Mouse (Mus musculus) kidney, embryonic 16.5 days (tissue): ENCODE data around the gene Pogk. TPM values are rescaled to one million over a fixed set of nuclear protein-coding genes. Genes with fewer than 3 reads are reported as not detected.
A peak's percentile ranks its signal among the peaks of the same experiment; 100 is the strongest.

ENCODE experiments used
- ATAC-seq: fragments of 200-750 bp; cut with Nextera tagmentation; 2 replicates; pipeline ENCODE4 v1.8.0; 2017; ENCODE audit warnings: moderate TSS enrichment; ENCODE audit not compliant: low FRiP score, low TSS enrichment
- H3K27ac ChIP-seq: fragments of 300-500 bp; sonication (generic); 2 replicates; pipeline ENCODE4 v1.5.1; 2014; ENCODE audit warnings: low read length
- H3K27me3 ChIP-seq: fragments of 300-500 bp; sonication (generic); 2 replicates; pipeline ENCODE4 v1.6.1; 2014; ENCODE audit warnings: low read length, control low read depth, mixed read lengths; ENCODE audit not compliant: insufficient read depth
- H3K36me3 ChIP-seq: fragments of 300-500 bp; sonication (generic); 2 replicates; pipeline ENCODE4 v1.6.1; 2014; ENCODE audit warnings: low read length, control low read depth, mixed read lengths; ENCODE audit not compliant: insufficient read depth
- H3K4me1 ChIP-seq: fragments of 300-500 bp; sonication (generic); 2 replicates; pipeline ENCODE4 v1.6.1; 2014; ENCODE audit warnings: low read length, control low read depth, mixed read lengths; ENCODE audit not compliant: insufficient read depth
- H3K4me2 ChIP-seq: fragments of 300-500 bp; sonication (generic); replicated peaks from 2 replicates; pipeline ENCODE4 v1.6.1; 2014; ENCODE audit warnings: low read depth, low read length
- H3K4me3 ChIP-seq: fragments of 300-500 bp; sonication (generic); 2 replicates; pipeline ENCODE4 v1.5.1; 2014; ENCODE audit warnings: mild to moderate bottlenecking, low read length
- H3K9ac ChIP-seq: fragments of 300-500 bp; sonication (generic); replicated peaks from 2 replicates; pipeline ENCODE4 v1.6.1; 2014; ENCODE audit warnings: low read length
- H3K9me3 ChIP-seq: fragments of 300-500 bp; sonication (generic); 2 replicates; pipeline ENCODE4 v1.6.1; 2016; ENCODE audit warnings: low read length, control low read depth
- WGBS: fragments of 180-500 bp; shearing (Covaris S2); extraction: QIAGEN DNeasy Blood & Tissue Kit; methylation state at CpG from one replicate; pipeline ENCODE4 v1.1.7; 2014; 5-methylcytosine and 5-hydroxymethylcytosine counted together
- polyA plus RNA-seq: library from polyadenylated mRNA; unstranded; fragments of >200 nt; fragmentation: Nextera tagmentation; extraction: Ambion mirVana; gene quantifications from 2 replicates; pipeline ENCODE4 v1.2.1, GENCODE M21; 2015

The Pogk gene
- polyA plus RNA-seq, 1 experiment from 2014 or later, result 14.9 TPM

DNA sequence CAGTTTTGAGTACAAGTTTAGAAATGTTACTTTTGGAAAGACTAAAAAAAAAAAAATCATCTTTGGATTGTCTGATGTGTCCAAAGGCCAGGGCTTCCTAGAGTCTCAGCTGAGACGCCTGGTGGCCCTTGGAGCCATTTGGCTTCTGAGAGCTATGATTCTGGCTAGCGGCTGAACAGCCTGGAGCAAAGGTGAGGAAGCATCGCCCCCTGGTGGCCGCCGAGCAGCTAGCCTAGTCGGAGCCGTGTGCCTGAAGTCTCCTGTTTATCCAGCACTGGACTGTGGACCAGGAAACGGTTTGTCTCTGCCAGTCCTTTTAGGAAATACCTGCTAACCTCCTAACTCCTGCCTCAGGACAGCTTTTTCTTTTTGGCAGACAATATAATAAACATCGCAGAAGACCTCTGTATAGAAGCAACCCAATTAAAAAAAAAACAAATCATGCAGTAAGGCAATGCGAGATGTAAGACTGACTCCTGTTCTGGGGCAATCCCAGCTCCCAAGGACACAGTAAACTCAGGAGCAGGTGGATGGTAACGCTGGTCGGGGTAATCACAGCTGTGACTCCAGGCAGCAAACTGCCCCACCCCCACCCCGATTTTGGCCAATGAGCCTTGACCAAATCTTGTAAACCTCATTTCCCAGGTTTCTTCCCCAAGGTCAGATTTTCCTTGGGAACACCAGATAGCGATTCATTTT, 49.4 kb downstream of the Pogk start:
- WGBS, result 15% methylated on average over 14 of the region's 14 CpGs
- peak; percentile 93 for ATAC-seq
- Histone ChIP-seq H3K4me2 (no peak overlapping the region), H3K9me3 (no peaks in the 10 kb centered on the region), H3K4me3 (no peak overlapping the region), H3K9ac (no peak overlapping the region), H3K27me3 (no peaks in the 10 kb centered on the region), H3K36me3 (no peaks in the 10 kb centered on the region), H3K4me1 (no peaks in the 10 kb centered on the region), H3K27ac (no peak overlapping the region)

DNA sequence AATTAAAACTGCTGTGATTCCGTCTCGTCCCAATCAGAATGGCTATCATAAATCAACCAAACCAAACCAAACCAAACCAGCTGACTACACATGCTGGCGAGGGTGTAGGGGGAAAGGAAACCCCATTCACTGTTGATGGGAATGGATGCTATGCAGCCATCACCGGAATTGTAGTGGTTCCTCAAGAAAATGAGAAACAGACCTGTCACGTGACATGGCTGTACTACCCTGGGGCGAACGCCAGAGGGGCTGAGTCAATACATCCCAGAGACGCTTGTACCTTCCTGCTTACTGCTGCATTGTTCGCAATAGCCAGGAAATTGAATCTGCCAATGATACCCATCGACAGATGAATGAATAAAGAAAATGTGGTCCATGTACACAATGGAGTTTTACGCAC, 59.9 kb downstream of the Pogk start:
- no peak overlapping the region for H3K27ac ChIP-seq
- 70% methylated on average over 11 of the region's 11 CpGs for WGBS
- H3K27me3 ChIP-seq, result no peaks in the 10 kb centered on the region
- H3K4me1 ChIP-seq, result no peaks in the 10 kb centered on the region
- no peaks in the 10 kb centered on the region for H3K36me3 ChIP-seq
- H3K9me3 ChIP-seq, result no peaks in the 10 kb centered on the region
- ATAC-seq, result no peak
- H3K9ac ChIP-seq, result no peak overlapping the region
- no peak overlapping the region for H3K4me2 ChIP-seq
- no peak overlapping the region for H3K4me3 ChIP-seq

- H3K4me3 ChIP-seq, result no peak overlapping the region
- WGBS, result 63% methylated on average over 3 of the region's 3 CpGs
- no peak for ATAC-seq
- no peaks in the 10 kb centered on the region for H3K27me3 ChIP-seq
- no peaks in the 10 kb centered on the region for H3K4me1 ChIP-seq
- no peaks in the 10 kb centered on the region for H3K9me3 ChIP-seq
- H3K27ac ChIP-seq, result no peak overlapping the region
- H3K4me2 ChIP-seq, result no peak overlapping the region
- no peaks in the 10 kb centered on the region for H3K36me3 ChIP-seq
- no peak overlapping the region for H3K9ac ChIP-seq
These were observed 60.3 kb downstream of the Pogk start for GRCm38 (mm10) chr1:166349341-166349740.

GRCm38 (mm10) chr1:166346906-166347305, 62.8 kb downstream of the Pogk start:
- H3K4me3 ChIP-seq, result no peak overlapping the region
- no peaks in the 10 kb centered on the region for H3K4me1 ChIP-seq
- H3K36me3 ChIP-seq, result no peaks in the 10 kb centered on the region
- no peak overlapping the region for H3K9ac ChIP-seq
- no peak overlapping the region for H3K27ac ChIP-seq
- no peak for ATAC-seq
- H3K27me3 ChIP-seq, result no peaks in the 10 kb centered on the region
- no peaks in the 10 kb centered on the region for H3K9me3 ChIP-seq
- H3K4me2 ChIP-seq, result no peak overlapping the region
- 74% methylated on average over 3 of the region's 3 CpGs for WGBS

- no peak overlapping the region for H3K9ac ChIP-seq
- WGBS, result 92% methylated on average over 6 of the region's 6 CpGs
These were observed 64.1 kb downstream of the Pogk start for GRCm38 (mm10) chr1:166345602-166346001.

GRCm38 (mm10) chr1:166344300-166345077, 65.2 kb downstream of the Pogk start:
- Histone ChIP-seq H3K9ac (no peak overlapping the region), H3K4me3 (no peak overlapping the region), H3K36me3 (no peaks in the 10 kb centered on the region), H3K27me3 (no peaks in the 10 kb centered on the region), H3K9me3 (no peaks in the 10 kb centered on the region), H3K4me2 (no peak overlapping the region), H3K27ac (no peak overlapping the region), H3K4me1 (no peaks in the 10 kb centered on the region)
- WGBS, result 77% methylated on average over 8 of the region's 8 CpGs
- no peak for ATAC-seq

More at GRCm38 (mm10) chr1:166345602-166346001, 64.1 kb downstream of the Pogk start:
- Histone ChIP-seq H3K4me2 (no peak overlapping the region), H3K36me3 (no peaks in the 10 kb centered on the region), H3K27ac (no peak overlapping the region), H3K9me3 (no peaks in the 10 kb centered on the region), H3K4me3 (no peak overlapping the region), H3K27me3 (no peaks in the 10 kb centered on the region), H3K4me1 (no peaks in the 10 kb centered on the region)
- no peak for ATAC-seq

DNA sequence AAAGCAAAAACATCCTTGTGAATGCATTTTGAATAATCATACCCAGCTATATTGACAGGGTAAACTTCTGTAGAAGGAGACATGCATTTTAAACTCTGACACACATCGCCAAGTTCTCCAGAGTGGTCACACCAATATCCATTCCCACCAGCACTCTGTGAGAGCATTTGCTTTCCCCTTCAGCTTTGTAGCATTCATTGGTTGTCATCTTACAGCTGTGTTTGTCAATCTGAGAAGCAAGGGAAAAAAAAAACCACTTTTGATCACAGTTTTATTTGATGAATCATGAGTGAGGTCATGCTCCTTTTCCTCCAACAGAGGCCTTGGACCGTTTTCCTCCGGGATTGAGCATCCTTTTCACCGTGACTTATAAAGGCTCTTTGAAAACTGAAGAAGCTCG, 66.1 kb downstream of the Pogk start:
- Histone ChIP-seq H3K27ac (no peak overlapping the region), H3K36me3 (no peaks in the 10 kb centered on the region), H3K4me2 (no peak overlapping the region), H3K27me3 (no peaks in the 10 kb centered on the region), H3K9me3 (no peaks in the 10 kb centered on the region), H3K9ac (no peak overlapping the region), H3K4me3 (no peak overlapping the region), H3K4me1 (no peaks in the 10 kb centered on the region)
- 70% methylated on average over 5 of the region's 5 CpGs for WGBS
- ATAC-seq, result no peak

DNA sequence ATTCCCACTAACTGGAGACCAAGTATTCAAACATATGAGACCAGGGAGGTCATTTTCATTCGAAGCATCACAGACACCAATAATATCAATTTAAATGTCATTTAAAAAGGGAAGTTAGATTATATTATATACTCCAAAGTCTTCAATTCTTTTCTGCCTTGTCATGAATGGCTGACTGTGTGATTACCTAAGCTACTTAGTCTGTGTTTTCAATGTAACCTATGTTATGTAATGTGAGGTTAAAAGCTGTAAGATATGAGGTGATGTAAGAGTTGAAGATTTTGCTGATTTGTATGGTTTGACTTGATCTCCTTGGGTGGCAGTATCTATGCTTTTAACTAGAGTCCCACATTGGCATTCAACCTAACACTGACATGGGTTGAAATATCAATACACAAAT, 67.1 kb downstream of the Pogk start:
- Histone ChIP-seq H3K27me3 (no peaks in the 10 kb centered on the region), H3K9ac (no peak overlapping the region), H3K4me3 (no peak overlapping the region), H3K36me3 (no peaks in the 10 kb centered on the region), H3K27ac (no peak overlapping the region), H3K4me1 (no peaks in the 10 kb centered on the region), H3K9me3 (no peaks in the 10 kb centered on the region), H3K4me2 (no peak overlapping the region)
- WGBS, result 82% methylated on average over 1 of the region's 1 CpGs
- no peak for ATAC-seq

DNA sequence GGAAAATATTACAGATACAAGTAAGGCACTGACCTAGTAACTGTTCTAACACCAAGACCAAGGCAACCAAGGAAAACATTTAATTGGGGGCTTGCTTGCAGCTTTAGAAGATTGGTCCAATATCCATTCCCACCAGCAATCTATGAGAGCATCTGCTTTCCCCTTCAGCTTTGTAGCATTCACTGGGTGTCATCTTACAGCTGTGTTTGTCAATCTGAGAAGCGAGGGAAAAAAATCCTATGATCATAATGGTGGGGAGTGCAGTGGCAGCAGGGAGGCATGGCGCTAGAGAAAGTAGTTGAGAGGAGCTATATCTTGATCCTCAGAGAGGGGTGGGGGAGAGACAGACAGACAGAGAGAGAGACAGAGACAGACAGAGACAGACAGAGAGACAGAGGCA, 67.6 kb downstream of the Pogk start:
- no peak overlapping the region for H3K4me2 ChIP-seq
- H3K4me3 ChIP-seq, result no peak overlapping the region
- ATAC-seq, result no peak
- no peaks in the 10 kb centered on the region for H3K36me3 ChIP-seq
- H3K27me3 ChIP-seq, result no peaks in the 10 kb centered on the region
- no peaks in the 10 kb centered on the region for H3K4me1 ChIP-seq
- 62% methylated on average over 2 of the region's 2 CpGs for WGBS
- no peak overlapping the region for H3K27ac ChIP-seq
- H3K9me3 ChIP-seq, result no peaks in the 10 kb centered on the region
- H3K9ac ChIP-seq, result no peak overlapping the region

- H3K27ac ChIP-seq, result no peak overlapping the region
- H3K4me1 ChIP-seq, result no peaks in the 10 kb centered on the region
- H3K9me3 ChIP-seq, result no peaks in the 10 kb centered on the region
- H3K4me2 ChIP-seq, result no peak overlapping the region
- H3K4me3 ChIP-seq, result no peak overlapping the region
- WGBS, result 89% methylated on average over 6 of the region's 6 CpGs
- H3K36me3 ChIP-seq, result no peaks in the 10 kb centered on the region
- no peaks in the 10 kb centered on the region for H3K27me3 ChIP-seq
- no peak for ATAC-seq
- H3K9ac ChIP-seq, result no peak overlapping the region
These were observed 70.6 kb downstream of the Pogk start for GRCm38 (mm10) chr1:166339110-166339509.
